Mouse (Mus musculus) megakaryocyte, embryonic 14.5 days (primary cell): ENCODE measurements around the gene Enc1.

Experiments used
- FLI1 ChIP-seq: IDR thresholded peaks from 2 replicates; pipeline ENCODE4 v1.6.1; 2012; ENCODE audit warnings: low read length, inconsistent platforms, mixed read lengths
- GATA1 ChIP-seq: IDR thresholded peaks from 3 replicates; pipeline ENCODE4 v1.6.1; 2012; ENCODE audit warnings: mixed read lengths, low read length, inconsistent platforms, borderline replicate concordance

- no peak for TF ChIP-seq GATA1
- no peak for TF ChIP-seq FLI1
These were observed 16.0 kb downstream of the Enc1 start for GRCm38 (mm10) chr13:97256849-97257379.
